Mouse (Mus musculus): ENCODE data around the gene Cct4. TPM values are rescaled to one million over a fixed set of nuclear protein-coding genes. Genes with fewer than 3 reads are reported as not detected.

Gene Cct4
- total RNA-seq (2023): 100 to 1,000 TPM; 210 to 220 TPM

GRCm38 (mm10) chr11:22990393-22991126 lies at the start of gene Cct4:
Gene Cct4, plus strand, starts transcription at chr11:22990519.

GRCm38 (mm10) chr11:22971835-22972709 lies 18.2 kb upstream of the Cct4 start, which contains the start of gene Zrsr1:
Gene Zrsr1, plus strand, starts transcription at chr11:22972005.

GRCm38 (mm10) chr11:22981984-22982757 lies 8.1 kb upstream of the Cct4 start, which contains the start of the genes Gm28048 and Commd1:
Gene Gm28048, minus strand, starts transcription at chr11:22982090.
Gene Commd1, minus strand, starts transcription at chr11:22982382.

GRCm38 (mm10) chr11:23007481-23008180 lies 17.3 kb downstream of the Cct4 start, which contains the start of gene Fam161a:
Gene Fam161a, plus strand, starts transcription at chr11:23007531.

Other genes starting within 250 kb of the Cct4 start
- 10 to 100 TPM; 71.6 to 75.2 TPM for gene B3gnt2, start 129.6 kb upstream of the Cct4 start, total RNA-seq (2023)
- 10 to 100 TPM; 42.0 to 42.7 TPM for gene Zrsr1, start 18.5 kb upstream of the Cct4 start, total RNA-seq (2023)
- 10 to 100 TPM; 57.4 to 64.4 TPM for gene Gm28048, start 8.4 kb upstream of the Cct4 start, total RNA-seq (2023)
- gene Commd1, start 8.1 kb upstream of the Cct4 start, total RNA-seq (2023): 10 to 100 TPM; 42.8 to 49.6 TPM
- gene Fam161a, start 17.0 kb downstream of the Cct4 start, total RNA-seq (2023): 1 to 10 TPM; 6.3 to 7.2 TPM

Data from B cell, adult 67 days (primary cell).